Comparison of ENCODE assay signal across 19 mouse cellular contexts in the genomic region with DNA sequence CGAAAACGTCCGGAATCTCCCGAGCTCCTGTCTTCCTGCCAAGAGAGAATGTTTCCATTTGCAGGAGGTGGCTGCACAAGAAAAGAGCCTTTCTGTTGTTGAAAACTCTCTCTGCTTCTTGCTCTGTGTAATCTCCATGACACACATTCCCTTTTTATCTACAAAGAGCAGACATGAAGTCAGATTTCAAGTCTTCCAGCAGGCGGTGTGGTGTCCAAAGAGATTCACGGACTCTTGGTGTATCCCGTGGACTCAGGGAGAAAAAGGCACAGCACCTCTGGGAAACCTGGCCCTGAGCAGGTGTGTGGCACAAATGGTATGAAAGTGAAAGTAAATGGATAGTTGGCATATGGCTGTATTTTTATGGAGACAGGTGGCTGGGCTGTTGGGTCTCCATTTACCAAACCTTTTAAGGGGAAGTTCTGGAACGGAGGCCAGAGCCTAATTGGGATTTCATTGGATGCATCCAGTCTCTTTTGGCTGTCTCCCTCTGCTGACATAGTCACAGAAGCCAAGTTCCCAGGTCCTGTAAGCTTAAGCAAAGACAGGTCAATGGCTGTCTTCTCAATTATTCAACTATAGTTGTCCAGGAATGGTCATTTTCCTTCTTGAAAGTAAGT.
DNase-seq lines count a peak whose midpoint lies in the region; ATAC-seq and TF ChIP-seq lines count a peak whose summit lies in the region.
"Had no signal": no experiment of that assay in that cellular context is flagged by ENCODE, and none has a peak within 500 bp of the region (broad histone marks: within the 10 kb centered on the region; RNA-seq: fewer than 3 reads in every experiment).

No protein-coding gene starts in this region.

- 79% methylated on average over 8 of the region's 8 CpGs for WGBS in intestine, postnatal 0 days
- 78% methylated on average over 8 of the region's 8 CpGs for WGBS in intestine, embryonic 16.5 days
- WGBS in kidney, embryonic 14.5 days = 89% methylated on average over 8 of the region's 8 CpGs

- ATAC-seq in frontal cortex, adult (ENCODE audit: low TSS enrichment) = peak; percentile 83
- ATAC-seq in intestine, postnatal 0 days = no peak
- ATAC-seq in intestine, embryonic 16.5 days = no peak
- ATAC-seq in megakaryocyte, adult 5-6 weeks (ENCODE audit: poor library complexity, severe bottlenecking) = no peak
- ATAC-seq in kidney, embryonic 14.5 days (ENCODE audit: low FRiP score, low TSS enrichment) = no peak
- ATAC-seq: forebrain, postnatal 0 days had no signal

- no peak overlapping the region for H3K4me3 ChIP-seq in intestine, postnatal 0 days (ENCODE audit: low read depth, low read length)
- H3K4me3 ChIP-seq in intestine, embryonic 16.5 days (ENCODE audit: low read length) = no peak overlapping the region
- H3K4me3 ChIP-seq in kidney, embryonic 14.5 days (ENCODE audit: low read length) = no peak overlapping the region
- H3K4me3 ChIP-seq: limb, embryonic 13.5 days; liver, embryonic 15.5 days; midbrain, embryonic 10.5 days; neural tube, embryonic 15.5 days had no signal

- no peak for DNase-seq in frontal cortex, postnatal 25 days (ENCODE audit: low spot score in 2 of 2)
- peak; percentile 61 to 75 for DNase-seq in cerebellum, postnatal 14 days
- DNase-seq in layer of hippocampus, adult 9-11 months = peak; percentile 12
- DNase-seq: adrenal gland, adult 8-10 months; embryo, embryonic 11 days; forebrain, postnatal 0 days; gastrocnemius, postnatal 14 days; lung, postnatal 14 days; retina, postnatal 1 day had no signal

- H3K9me3 ChIP-seq in intestine, postnatal 0 days (ENCODE audit: control insufficient read depth) = no peaks in the 10 kb centered on the region
- no peaks in the 10 kb centered on the region for H3K9me3 ChIP-seq in intestine, embryonic 16.5 days (ENCODE audit: control insufficient read depth, low read length)
- H3K9me3 ChIP-seq in kidney, embryonic 14.5 days (ENCODE audit: control insufficient read depth, low read length) = no peaks in the 10 kb centered on the region
- H3K9me3 ChIP-seq: limb, embryonic 13.5 days; liver, embryonic 15.5 days; midbrain, embryonic 10.5 days; neural tube, embryonic 15.5 days had no signal

- H3K4me2 ChIP-seq in intestine, postnatal 0 days (replicated peaks; ENCODE audit: low read depth) = no peak overlapping the region
- no peak overlapping the region for H3K4me2 ChIP-seq in intestine, embryonic 16.5 days (ENCODE audit: low read depth, low read length)
- no peak overlapping the region for H3K4me2 ChIP-seq in kidney, embryonic 14.5 days (replicated peaks; ENCODE audit: low read depth, low read length)
- H3K4me2 ChIP-seq: limb, embryonic 13.5 days; liver, embryonic 15.5 days; neural tube, embryonic 15.5 days had no signal

- 0 out of 2 replicates have a peak, but pooled peaks have one; percentile 6 for TF ChIP-seq CTCF in intestine, postnatal 0 days (IDR thresholded peaks at IDR 0.05; ENCODE audit: low read depth)

- H3K4me1 ChIP-seq in intestine, postnatal 0 days (replicated peaks; ENCODE audit: control insufficient read depth, insufficient read depth, low read length) = no peaks in the 10 kb centered on the region
- H3K4me1 ChIP-seq in intestine, embryonic 16.5 days (ENCODE audit: control insufficient read depth, insufficient read depth, low read length) = no peaks in the 10 kb centered on the region
- no peaks in the 10 kb centered on the region for H3K4me1 ChIP-seq in kidney, embryonic 14.5 days (ENCODE audit: control insufficient read depth, insufficient read depth, low read length)
- H3K4me1 ChIP-seq: limb, embryonic 13.5 days; liver, embryonic 15.5 days; midbrain, embryonic 10.5 days; neural tube, embryonic 15.5 days had no signal

- H3K9ac ChIP-seq in intestine, postnatal 0 days (ENCODE audit: low read depth, low read length) = no peak overlapping the region
- H3K9ac ChIP-seq in intestine, embryonic 16.5 days (ENCODE audit: low read depth, low read length) = no peak overlapping the region
- H3K9ac ChIP-seq in kidney, embryonic 14.5 days (ENCODE audit: low read depth, low read length) = no peak overlapping the region
- H3K9ac ChIP-seq: forebrain, postnatal 0 days; limb, embryonic 13.5 days; liver, embryonic 15.5 days; neural tube, embryonic 15.5 days had no signal

- H3K36me3 ChIP-seq in intestine, postnatal 0 days (ENCODE audit: control insufficient read depth, insufficient read depth) = no peaks in the 10 kb centered on the region
- no peaks in the 10 kb centered on the region for H3K36me3 ChIP-seq in intestine, embryonic 16.5 days (ENCODE audit: control insufficient read depth, insufficient read depth, low read length)
- H3K36me3 ChIP-seq in kidney, embryonic 14.5 days (ENCODE audit: control insufficient read depth, insufficient read depth, low read length) = no peaks in the 10 kb centered on the region
- H3K36me3 ChIP-seq: limb, embryonic 13.5 days; liver, embryonic 15.5 days; midbrain, embryonic 10.5 days; neural tube, embryonic 15.5 days had no signal

- H3K27ac ChIP-seq in intestine, postnatal 0 days (ENCODE audit: low read depth, low read length) = no peak overlapping the region
- no peak overlapping the region for H3K27ac ChIP-seq in intestine, embryonic 16.5 days (ENCODE audit: low read length)
- no peak overlapping the region for H3K27ac ChIP-seq in kidney, embryonic 14.5 days (ENCODE audit: low read depth, low read length)
- H3K27ac ChIP-seq: kidney, postnatal 0 days; limb, embryonic 13.5 days; liver, embryonic 15.5 days; midbrain, embryonic 10.5 days; neural tube, embryonic 15.5 days had no signal

- H3K27me3 ChIP-seq in intestine, postnatal 0 days (replicated peaks; ENCODE audit: control insufficient read depth, insufficient read depth, low read length) = no peaks in the 10 kb centered on the region
- no peaks in the 10 kb centered on the region for H3K27me3 ChIP-seq in intestine, embryonic 16.5 days (replicated peaks; ENCODE audit: control insufficient read depth, insufficient read depth, low read length)
- H3K27me3 ChIP-seq in kidney, embryonic 14.5 days (ENCODE audit: control insufficient read depth, insufficient read depth, low read length) = no peaks in the 10 kb centered on the region
- H3K27me3 ChIP-seq: limb, embryonic 13.5 days; liver, embryonic 15.5 days; neural tube, embryonic 15.5 days had no signal

Comparison
In these comparisons a context has a peak if more than half of its experiments do, and no peak if none do; other contexts are left out.
1. DNase-seq: peak in cerebellum, postnatal 14 days (2 of 2) and layer of hippocampus, adult 9-11 months (single experiment); none in frontal cortex, postnatal 25 days (0 of 2).